Mouse (Mus musculus): Measurements from ENCODE around the gene Kpna2.
A peak's percentile ranks its signal among the peaks of the same experiment; 100 is the strongest.
"Not testable (repeated sequence)": the region's sequence is repeated elsewhere in the genome, so short reads cannot be mapped to it uniquely, and the experiment has no call there.

The Kpna2 gene

DNA sequence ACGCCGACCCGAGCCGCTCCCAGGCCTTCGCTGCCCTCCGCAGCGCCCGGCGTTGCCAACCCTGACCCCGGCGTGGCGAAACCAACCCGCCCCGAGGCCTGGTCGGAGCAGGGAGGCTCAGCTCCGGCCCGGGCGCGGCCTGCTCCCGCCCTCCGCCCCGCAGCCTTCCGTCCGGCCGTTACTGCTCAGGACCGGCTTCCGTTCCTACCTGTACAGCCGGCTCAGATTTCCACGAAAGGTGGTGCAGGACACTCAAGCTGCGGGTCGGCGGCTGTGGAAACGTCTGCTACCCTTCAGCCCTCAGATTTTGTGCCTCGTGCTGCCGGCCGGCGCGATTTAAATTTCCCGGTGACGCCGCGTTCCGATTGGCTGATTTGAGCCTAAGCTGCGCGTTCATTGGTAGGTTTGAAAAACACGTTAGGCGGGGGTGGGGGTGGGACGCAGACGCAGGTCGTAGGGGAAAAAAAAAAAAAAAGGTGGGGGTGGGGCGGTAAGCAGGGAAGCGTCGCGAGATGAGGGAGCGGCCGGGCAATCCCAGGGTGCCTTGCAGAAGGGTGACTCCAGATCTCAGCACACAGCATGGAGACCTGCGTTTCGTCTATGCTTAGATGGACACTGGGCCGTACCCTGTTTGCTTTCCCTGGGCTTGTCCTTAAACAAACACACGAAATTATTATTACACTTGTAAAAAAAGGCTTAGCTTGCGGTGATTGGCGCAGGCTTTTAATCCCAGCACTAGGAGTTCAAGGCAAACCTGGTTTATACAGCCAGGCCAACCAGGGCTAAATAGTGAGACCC lies at the start of gene Kpna2:
Kpna2 (minus strand) TSS at position 391 of the 798 bp plus-strand sequence.
- peak; percentile 97 for DNase-seq (ENCODE audit: low read depth, low spot score)

DNA sequence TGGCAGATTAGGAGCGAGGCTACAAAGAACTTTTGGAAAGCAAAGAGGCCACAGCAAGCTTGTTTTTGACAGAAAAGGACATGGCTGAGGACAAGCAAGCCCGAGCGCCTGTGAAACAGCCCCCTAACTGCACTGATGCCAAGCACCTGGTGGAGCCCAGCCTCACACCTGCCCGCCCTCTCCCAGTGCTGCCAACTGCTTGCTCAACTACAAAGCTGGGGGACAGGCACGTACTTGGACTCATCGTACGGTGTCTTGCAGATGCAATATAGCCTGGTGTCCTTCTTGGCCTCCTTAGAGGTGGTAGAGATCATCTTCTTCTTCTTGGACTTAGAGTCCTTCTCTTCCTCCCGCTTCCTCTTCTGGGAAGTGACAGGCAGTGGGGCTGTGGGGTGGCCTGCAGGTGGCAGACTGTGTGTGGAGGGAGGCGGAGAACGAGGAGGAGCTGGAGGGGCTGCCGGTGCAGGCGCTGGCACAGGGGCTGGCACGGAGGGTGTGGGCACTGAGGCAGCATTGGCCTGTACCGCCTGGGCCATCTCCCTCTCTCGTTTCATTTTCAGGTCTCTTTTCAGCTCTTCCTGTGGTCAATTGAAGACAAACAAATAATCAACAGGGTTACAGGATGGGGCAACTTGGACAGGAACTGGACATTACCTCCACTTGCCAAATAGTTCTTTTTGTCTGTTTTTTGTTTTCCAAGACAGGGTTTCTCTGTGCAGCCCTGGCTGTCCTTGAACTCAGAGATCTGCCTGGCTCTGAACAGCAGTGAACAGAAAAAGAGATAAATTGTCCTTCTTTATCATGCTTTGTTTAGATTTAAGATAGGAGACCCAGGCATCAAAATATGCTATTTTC lies 47.7 kb upstream of the Kpna2 start:
- DNase-seq (ENCODE audit: low read depth, low spot score): no peak

DNA sequence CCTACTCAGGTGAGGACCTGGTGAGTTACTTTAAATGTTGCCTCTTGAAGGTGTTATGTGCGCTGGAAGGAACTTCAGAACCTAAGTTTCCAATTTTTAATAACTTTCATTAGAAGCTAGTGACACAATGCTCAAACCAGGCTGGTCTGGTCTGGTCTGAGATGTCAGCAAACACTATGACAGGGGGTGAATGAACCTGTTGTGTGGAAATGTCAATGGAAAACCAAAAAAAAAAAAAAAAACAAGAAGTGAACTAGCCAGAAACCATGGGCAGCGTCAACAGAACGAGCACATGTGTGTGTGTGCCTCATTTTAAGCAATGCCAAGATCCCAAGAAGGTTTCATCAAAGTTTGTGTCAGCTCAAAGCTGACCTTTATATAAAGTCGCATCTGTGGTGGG lies 46.2 kb upstream of the Kpna2 start:
- DNase-seq (ENCODE audit: low read depth, low spot score): no peak

GRCm38 (mm10) chr11:107044321-107044720 lies 45.0 kb upstream of the Kpna2 start:
- peak; percentile 86 for DNase-seq (ENCODE audit: low read depth, low spot score)

- DNase-seq (ENCODE audit: low read depth, low spot score): no peak
These were observed 44.0 kb upstream of the Kpna2 start for GRCm38 (mm10) chr11:107043361-107043760.

GRCm38 (mm10) chr11:107041396-107041795 lies 42.1 kb upstream of the Kpna2 start:
- DNase-seq (ENCODE audit: low read depth, low spot score): no peak

DNA sequence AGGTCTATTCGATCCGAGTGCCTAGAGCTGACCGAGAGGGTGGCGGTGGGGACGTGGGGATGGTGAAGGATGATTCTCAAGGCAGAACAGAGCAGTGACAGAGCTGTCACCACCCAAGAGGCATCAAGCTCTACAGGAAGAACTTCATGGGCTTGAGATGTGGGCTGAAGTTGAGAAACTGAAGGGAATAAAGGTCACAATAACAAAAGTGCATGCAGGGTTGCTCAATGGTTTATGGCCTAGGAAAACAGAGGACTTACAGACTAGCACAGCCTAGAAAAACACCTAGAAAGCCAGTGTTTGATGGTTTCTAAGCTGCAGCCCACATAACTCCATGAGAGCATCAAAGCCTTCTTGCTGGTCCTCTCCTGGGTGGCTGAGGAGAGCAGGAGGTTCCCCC lies 40.1 kb upstream of the Kpna2 start:
- DNase-seq (ENCODE audit: low read depth, low spot score): no peak

DNA sequence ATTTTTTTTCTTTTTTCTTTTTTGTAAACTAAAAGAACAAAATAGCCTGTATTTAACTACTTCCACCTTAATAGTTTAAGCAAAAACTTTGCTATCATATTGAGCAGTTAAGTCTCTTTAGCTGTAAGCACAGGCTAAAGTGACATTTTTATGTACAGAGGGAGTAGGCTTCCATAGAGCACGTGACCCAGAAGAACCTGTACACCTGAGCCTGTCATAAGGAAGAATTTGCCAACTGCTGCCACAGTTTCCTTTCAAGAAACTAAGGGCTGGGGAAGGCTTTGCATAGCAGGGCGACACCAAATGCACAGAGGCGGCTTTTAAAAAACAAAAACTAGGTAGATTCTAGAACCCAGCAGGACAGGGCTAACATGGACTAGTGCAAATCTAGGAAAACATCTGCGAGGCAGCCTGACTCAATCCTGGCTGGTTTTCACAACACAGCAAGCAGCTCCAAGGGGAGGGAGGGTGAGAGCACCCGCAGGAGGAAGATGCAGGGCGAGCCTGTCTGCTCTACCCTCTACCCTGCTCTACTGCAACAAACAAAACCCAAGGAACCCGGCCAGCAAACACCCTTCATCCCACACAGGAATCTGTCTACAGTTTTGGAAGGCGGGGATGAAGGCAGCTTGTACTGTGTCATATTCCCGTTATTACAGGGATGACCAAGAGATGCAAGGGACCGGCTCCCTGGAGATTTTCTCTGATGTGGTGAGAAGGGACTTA lies 34.9 kb upstream of the Kpna2 start:
- DNase-seq (ENCODE audit: low read depth, low spot score): no peak

GRCm38 (mm10) chr11:107031635-107032034 lies 32.3 kb upstream of the Kpna2 start:
- DNase-seq (ENCODE audit: low read depth, low spot score): peak; percentile 25

DNA sequence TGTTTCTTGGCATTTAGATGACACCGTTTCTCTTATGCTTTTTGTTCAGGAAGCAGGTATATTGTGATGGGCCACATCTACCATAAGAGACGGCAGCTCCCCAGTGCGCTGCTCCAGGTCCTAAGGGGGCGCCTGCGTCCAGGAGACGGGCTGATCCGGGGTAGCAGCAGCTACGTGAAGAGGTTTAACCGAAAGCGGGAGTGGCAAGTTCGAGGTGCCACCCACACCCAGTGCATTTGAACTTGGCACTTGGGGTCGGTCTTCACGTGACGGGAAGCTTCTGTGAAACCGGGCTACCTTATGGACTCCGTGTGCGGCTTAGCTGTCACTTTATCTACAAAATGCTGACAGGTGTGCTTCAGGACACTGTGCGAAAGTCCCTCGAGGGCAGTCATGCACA lies 30.2 kb upstream of the Kpna2 start:
- no peak for DNase-seq (ENCODE audit: low read depth, low spot score)

DNA sequence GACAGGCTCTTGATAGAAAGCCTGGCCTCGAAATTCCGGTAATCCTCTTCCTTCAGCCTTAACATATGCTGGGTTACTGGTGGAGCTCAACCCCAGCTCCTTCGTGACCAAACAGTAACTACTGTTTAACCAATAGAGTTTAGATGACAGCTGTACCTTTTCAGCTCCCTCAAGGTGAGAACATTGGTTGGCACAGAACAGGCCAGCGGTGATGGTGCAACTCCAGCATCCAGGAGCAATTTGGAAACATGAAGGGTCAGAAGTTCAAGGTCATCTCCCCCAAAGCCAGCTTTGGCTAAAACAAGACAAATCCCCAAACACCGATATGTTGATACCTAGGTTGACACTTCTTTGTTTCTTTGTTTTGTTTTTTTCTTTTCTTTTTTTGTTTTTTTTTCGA lies 29.4 kb upstream of the Kpna2 start:
- peak; percentile 60 for DNase-seq (ENCODE audit: low read depth, low spot score)

- DNase-seq (ENCODE audit: low read depth, low spot score): no peak
These were observed 28.9 kb upstream of the Kpna2 start for GRCm38 (mm10) chr11:107028275-107028618.

DNA sequence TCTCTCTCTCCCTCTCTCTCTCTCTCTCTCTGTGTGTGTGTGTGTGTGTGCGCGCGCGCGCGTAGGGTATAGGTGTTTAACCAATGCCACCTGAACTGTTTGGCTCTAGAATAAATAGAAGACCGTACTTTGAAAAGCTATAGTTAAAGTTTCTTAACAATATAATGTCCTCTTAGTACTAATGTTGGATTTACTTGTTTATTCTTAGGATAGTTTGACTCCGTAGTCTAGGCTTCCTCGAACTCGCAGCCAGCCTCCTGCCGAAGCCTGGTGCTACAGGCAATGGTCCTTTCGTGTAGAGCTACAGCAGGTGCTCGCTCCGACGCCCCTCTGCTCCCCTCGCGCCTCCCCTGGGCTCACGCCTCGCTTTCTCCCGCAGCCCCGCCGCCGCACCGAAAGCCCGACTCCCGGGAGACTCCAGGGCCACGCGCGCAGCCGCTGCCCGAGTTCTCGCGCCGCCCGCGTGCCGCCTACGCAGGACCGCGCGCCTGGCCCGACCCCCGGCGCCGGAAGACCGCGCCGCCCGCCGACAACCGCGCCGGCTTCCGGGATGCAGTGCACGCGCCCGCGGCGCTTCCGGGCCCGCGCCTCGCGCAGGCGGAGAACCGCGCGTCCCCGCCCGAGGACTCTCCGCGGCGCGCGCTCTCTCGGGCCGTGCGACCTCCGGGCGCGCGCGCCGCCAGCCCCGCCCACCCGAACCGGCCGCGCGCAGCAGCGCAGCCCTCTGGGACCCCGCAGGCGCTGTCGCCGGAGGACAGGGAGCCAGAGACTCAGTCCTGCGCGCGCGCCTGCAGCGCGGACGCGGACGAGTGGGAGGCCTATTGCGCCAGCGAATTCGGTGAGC lies 28.3 kb upstream of the Kpna2 start:
- DNase-seq (ENCODE audit: low read depth, low spot score): peak; percentile 89

- no peak for DNase-seq (ENCODE audit: low read depth, low spot score)
These were observed 27.5 kb upstream of the Kpna2 start for GRCm38 (mm10) chr11:107026554-107027430.

- DNase-seq (ENCODE audit: low read depth, low spot score): peak; percentile 54
These were observed 26.3 kb upstream of the Kpna2 start, which contains the start of gene 1810010H24Rik for GRCm38 (mm10) chr11:107025411-107026321. TSS of gene 1810010H24Rik (plus strand) at chr11:107025681.

DNA sequence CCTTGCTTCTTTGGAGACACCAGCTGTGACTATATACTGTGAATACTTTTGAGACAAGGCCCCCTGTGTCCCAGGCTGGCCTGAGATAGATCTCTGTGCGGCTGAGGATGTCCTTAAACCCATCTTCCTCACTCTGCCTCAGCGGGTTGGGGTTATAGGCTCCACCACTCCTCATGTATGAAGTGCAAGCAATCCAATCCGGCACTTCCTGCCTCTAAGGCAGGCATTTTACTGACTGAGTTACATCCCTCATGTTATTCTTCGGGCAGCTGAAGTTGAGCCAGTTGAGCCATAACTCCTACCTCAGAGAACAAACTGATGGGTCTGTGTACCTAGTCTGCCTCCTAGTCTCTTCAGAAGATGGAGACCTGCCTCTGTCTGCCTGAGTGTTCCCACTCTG lies 25.1 kb upstream of the Kpna2 start:
- DNase-seq (ENCODE audit: low read depth, low spot score): no peak

GRCm38 (mm10) chr11:107022050-107022683 lies 22.8 kb upstream of the Kpna2 start:
- peak; percentile 84 for DNase-seq (ENCODE audit: low read depth, low spot score)

GRCm38 (mm10) chr11:107019722-107020121 lies 20.4 kb upstream of the Kpna2 start:
- not testable (repeated sequence) for DNase-seq (ENCODE audit: low read depth, low spot score)

DNA sequence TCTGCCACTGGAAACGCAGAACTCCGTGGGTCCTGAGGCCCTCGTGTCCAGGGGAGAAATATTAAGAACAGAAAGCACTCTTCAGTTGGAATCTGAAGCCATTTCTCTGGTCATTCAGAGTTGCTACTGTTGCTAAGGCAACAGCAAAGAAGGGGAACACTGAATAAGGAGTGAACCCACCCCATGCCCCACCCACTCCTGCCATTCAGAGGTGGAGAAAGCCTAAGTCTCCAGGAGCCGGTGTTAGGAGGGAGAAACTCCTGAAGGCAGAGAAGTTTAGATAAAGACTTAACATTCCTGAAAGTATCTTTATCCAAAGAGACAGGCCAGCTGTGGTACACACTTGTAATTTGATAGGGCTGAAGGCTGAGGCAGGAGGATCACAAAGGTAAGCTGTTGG lies 20.0 kb upstream of the Kpna2 start:
- DNase-seq (ENCODE audit: low read depth, low spot score): peak; percentile 98

Measured in R1 (cell line).